Mouse (Mus musculus): ENCODE results near the gene Eral1.

Eral1 gene

DNA sequence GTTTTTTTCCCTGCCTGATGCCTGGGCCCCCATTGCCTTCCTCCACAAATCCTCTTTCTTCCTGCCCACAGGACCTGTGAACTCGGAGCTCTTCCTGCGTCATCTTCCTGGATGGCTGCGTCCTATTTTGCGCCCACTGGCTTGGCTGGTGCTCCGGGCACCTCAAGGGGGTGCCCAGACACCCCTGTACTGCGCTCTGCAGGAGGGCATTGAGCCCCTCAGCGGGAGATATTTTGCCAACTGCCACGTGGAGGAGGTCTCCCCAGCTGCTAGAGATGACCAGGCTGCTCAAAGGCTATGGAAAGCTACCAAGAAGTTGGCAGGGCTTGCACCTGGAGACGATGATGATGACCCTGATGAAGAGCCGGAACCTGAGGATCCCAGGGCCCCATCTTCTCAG is 43.4 kb downstream of the Eral1 start:
- DNase-seq: no peak

- DNase-seq: no peak
Observed at GRCm38 (mm10) chr11:78033931-78034617, 46.1 kb downstream of the Eral1 start.

- no peak for DNase-seq
Observed at GRCm38 (mm10) chr11:78032809-78033195, 47.4 kb downstream of the Eral1 start.

- peak; percentile 77 to 88 for DNase-seq
Observed at GRCm38 (mm10) chr11:78031947-78032808, 48.0 kb downstream of the Eral1 start, which contains the start of gene Dhrs13. Dhrs13 (plus strand) TSS chr11:78032280.

DNA sequence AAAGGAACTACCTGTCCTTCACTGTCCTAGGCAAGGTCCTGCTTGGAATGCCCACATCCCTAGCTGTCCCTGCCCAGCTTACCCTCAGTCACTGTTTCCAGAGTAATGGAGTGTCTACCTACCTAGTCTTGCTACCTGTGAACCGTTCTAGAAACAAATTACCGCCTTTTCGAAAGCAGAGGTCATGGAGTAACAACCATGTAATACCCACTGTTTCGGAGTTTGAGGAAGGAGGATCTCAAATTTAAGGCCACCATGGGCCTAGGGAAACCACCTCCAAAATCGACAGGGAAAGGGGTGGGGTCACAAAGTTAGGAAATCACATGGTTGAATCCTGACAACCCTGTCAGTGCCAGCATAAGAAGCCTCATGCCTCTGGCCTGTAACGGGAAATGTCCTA is 48.8 kb downstream of the Eral1 start:
- DNase-seq: no peak

DNA sequence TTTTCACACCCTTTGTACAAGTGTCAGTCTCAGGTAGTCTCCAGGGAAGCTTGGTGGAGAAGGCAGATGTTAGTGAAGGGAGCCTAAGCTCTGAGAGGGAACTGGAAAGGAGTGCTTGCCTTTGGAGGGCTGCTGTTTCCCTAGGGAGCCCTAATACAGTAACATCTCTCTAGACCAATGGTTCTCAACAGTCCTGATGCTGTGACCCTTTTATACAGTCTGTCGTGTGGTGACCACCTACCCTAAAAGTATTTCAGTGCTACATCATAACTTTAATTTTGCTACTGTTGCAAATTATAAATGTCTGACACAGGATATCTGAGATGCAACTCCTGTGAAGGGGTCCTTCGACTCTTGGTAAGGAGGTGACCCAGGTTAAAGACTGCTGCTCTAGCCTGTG is 49.6 kb downstream of the Eral1 start:
- DNase-seq: no peak

GRCm38 (mm10) chr11:78029240-78029639 is 50.9 kb downstream of the Eral1 start:
- no peak for DNase-seq

- no peak for DNase-seq
Observed at GRCm38 (mm10) chr11:78023607-78024006, 56.6 kb downstream of the Eral1 start.
